Mouse (Mus musculus) embryonic facial prominence, embryonic 12.5 days (tissue): ENCODE data around the gene Rhno1. TPM values are rescaled to one million over a fixed set of nuclear protein-coding genes. Genes with fewer than 3 reads are reported as not detected.
A peak's percentile ranks its signal among the peaks of the same experiment; 100 is the strongest.

ENCODE experiments used
- ATAC-seq: fragments of 200-750 bp; cut with Nextera tagmentation; 2 replicates; pipeline ENCODE4 v1.8.0; 2017; ENCODE audit not compliant: insufficient number of reproducible peaks, insufficient read depth, low FRiP score, low TSS enrichment
- H3K27ac ChIP-seq: fragments of 300-500 bp; sonication (generic); 2 replicates; pipeline ENCODE4 v1.5.1; 2016; ENCODE audit warnings: mild to moderate bottlenecking
- H3K27me3 ChIP-seq: fragments of 300-500 bp; sonication (generic); 2 replicates; pipeline ENCODE4 v1.6.1; 2016; ENCODE audit warnings: mild to moderate bottlenecking, moderate library complexity
- H3K36me3 ChIP-seq: fragments of 300-500 bp; sonication (generic); 2 replicates; pipeline ENCODE4 v1.6.1; 2016; ENCODE audit warnings: mild to moderate bottlenecking
- H3K4me1 ChIP-seq: fragments of 300-500 bp; sonication (generic); 2 replicates; pipeline ENCODE4 v1.6.1; 2016
- H3K4me2 ChIP-seq: fragments of 300-500 bp; sonication (generic); replicated peaks from 2 replicates; pipeline ENCODE4 v1.6.1; 2016; ENCODE audit warnings: mild to moderate bottlenecking, moderate library complexity
- H3K4me3 ChIP-seq: fragments of 300-500 bp; sonication (generic); 2 replicates; pipeline ENCODE4 v1.5.1; 2016; ENCODE audit warnings: mild to moderate bottlenecking
- H3K9ac ChIP-seq: fragments of 300-500 bp; sonication (generic); 2 replicates; pipeline ENCODE4 v1.6.1; 2016; ENCODE audit warnings: mild to moderate bottlenecking, moderate library complexity
- H3K9me3 ChIP-seq: fragments of 300-500 bp; sonication (generic); 2 replicates; pipeline ENCODE4 v1.6.1; 2016; ENCODE audit warnings: mild to moderate bottlenecking, moderate library complexity
- WGBS: fragments of 180-500 bp; shearing (Covaris S2); methylation state at CpG from one replicate; pipeline ENCODE4 v1.1.7; 2016; 5-methylcytosine and 5-hydroxymethylcytosine counted together
- polyA plus RNA-seq: library from polyadenylated mRNA; unstranded; fragments of >200 nt; fragmentation: Nextera tagmentation; extraction: Ambion mirVana; gene quantifications from 2 replicates; pipeline ENCODE4 v1.2.1, GENCODE M21; 2016

The Rhno1 gene
- 160 and 166 TPM in 2 replicates for polyA plus RNA-seq

- no peaks in the 10 kb centered on the region for H3K9me3 ChIP-seq
- H3K9ac ChIP-seq, result peak within 1 kb of the TSS; percentile 81
- peak within 1 kb of the TSS; percentile 92 for H3K4me2 ChIP-seq
- peaks cover 34% of the 10 kb centered on the region for H3K36me3 ChIP-seq
- peak within 1 kb of the TSS; percentile 95 for H3K27ac ChIP-seq
- H3K27me3 ChIP-seq, result no peaks in the 10 kb centered on the region
- peaks cover 19% of the 10 kb centered on the region for H3K4me1 ChIP-seq
- WGBS, result under 1% methylated on average over 74 of the region's 76 CpGs
- peak; percentile 92 for ATAC-seq
- peak within 1 kb of the TSS; percentile 90 for H3K4me3 ChIP-seq
Measured at GRCm38 (mm10) chr6:128362381-128363006, at the start of gene Rhno1, which contains the start of gene Foxm1. Rhno1 (minus strand) TSS chr6:128362911. Foxm1 (plus strand) TSS chr6:128362967.

- Histone ChIP-seq H3K9me3 (no peaks in the 10 kb centered on the region), H3K4me1 (no peaks in the 10 kb centered on the region), H3K27me3 (no peaks in the 10 kb centered on the region), H3K36me3 (peaks cover 59% of the 10 kb centered on the region), H3K27ac (no peak overlapping the region), H3K4me3 (no peak overlapping the region), H3K9ac (no peak overlapping the region), H3K4me2 (no peak overlapping the region)
- WGBS, result 16% methylated on average over 3 of the region's 3 CpGs
- no peak for ATAC-seq
Measured at GRCm38 (mm10) chr6:128411115-128411514, 48.4 kb upstream of the Rhno1 start.

- Histone ChIP-seq H3K4me1 (no peaks in the 10 kb centered on the region), H3K9me3 (no peaks in the 10 kb centered on the region), H3K4me3 (no peak overlapping the region), H3K27ac (no peak overlapping the region), H3K4me2 (no peak overlapping the region), H3K9ac (no peak overlapping the region), H3K36me3 (peaks cover 54% of the 10 kb centered on the region), H3K27me3 (no peaks in the 10 kb centered on the region)
- 94% methylated on average over 13 of the region's 13 CpGs for WGBS
- no peak for ATAC-seq
Measured at GRCm38 (mm10) chr6:128410305-128410704, 47.6 kb upstream of the Rhno1 start.

- WGBS, result 86% methylated on average over 7 of the region's 7 CpGs
- no peak overlapping the region for H3K4me2 ChIP-seq
- H3K27me3 ChIP-seq, result no peaks in the 10 kb centered on the region
- no peak overlapping the region for H3K4me3 ChIP-seq
- H3K9ac ChIP-seq, result no peak overlapping the region
- H3K9me3 ChIP-seq, result no peaks in the 10 kb centered on the region
- no peaks in the 10 kb centered on the region for H3K4me1 ChIP-seq
- ATAC-seq, result no peak
- H3K27ac ChIP-seq, result no peak overlapping the region
- peaks cover 54% of the 10 kb centered on the region for H3K36me3 ChIP-seq
Measured at GRCm38 (mm10) chr6:128408544-128409125, 45.9 kb upstream of the Rhno1 start.

- Histone ChIP-seq H3K9ac (no peak overlapping the region), H3K36me3 (peaks cover 24% of the 10 kb centered on the region), H3K27me3 (no peaks in the 10 kb centered on the region), H3K4me2 (no peak overlapping the region), H3K4me1 (no peaks in the 10 kb centered on the region), H3K4me3 (no peak overlapping the region), H3K27ac (no peak overlapping the region), H3K9me3 (no peaks in the 10 kb centered on the region)
- no peak for ATAC-seq
- whole genome bisulfite sequencing, result 56% methylated on average over 5 of the region's 5 CpGs
Measured at GRCm38 (mm10) chr6:128404708-128405107, 42.0 kb upstream of the Rhno1 start.

- Histone ChIP-seq H3K4me2 (peak overlapping the region; percentile 33), H3K36me3 (no peaks in the 10 kb centered on the region), H3K4me1 (0 out of 2 replicates have a peak, but pooled peaks cover 4% of the 10 kb centered on the region), H3K9me3 (no peaks in the 10 kb centered on the region), H3K27ac (peak overlapping the region; percentile 23; the same call in 1 of the 2 replicates), H3K9ac (peak overlapping the region; percentile 16; the same call in 1 of the 2 replicates), H3K4me3 (no peak overlapping the region), H3K27me3 (no peaks in the 10 kb centered on the region)
- peak; percentile 80 for ATAC-seq
- 34% methylated on average over 16 of the region's 21 CpGs for WGBS
Measured at GRCm38 (mm10) chr6:128399421-128400185, 36.9 kb upstream of the Rhno1 start.

GRCm38 (mm10) chr6:128398996-128399395, 36.3 kb upstream of the Rhno1 start, which contains the start of gene Nrip2:
Nrip2 (plus strand) TSS chr6:128399296.
- H3K4me3 ChIP-seq, result no peak within 1 kb of the TSS
- peak within 1 kb of the TSS; percentile 16; the same call in 1 of the 2 replicates for H3K9ac ChIP-seq
- H3K27me3 ChIP-seq, result no peaks in the 10 kb centered on the region
- 0 out of 2 replicates have a peak, but pooled peaks cover 4% of the 10 kb centered on the region for H3K4me1 ChIP-seq
- no peaks in the 10 kb centered on the region for H3K36me3 ChIP-seq
- 70% methylated on average over 3 of the region's 3 CpGs for WGBS
- H3K4me2 ChIP-seq, result peak within 1 kb of the TSS; percentile 33
- no peaks in the 10 kb centered on the region for H3K9me3 ChIP-seq
- no peak for ATAC-seq
- peak within 1 kb of the TSS; percentile 23; the same call in 1 of the 2 replicates for H3K27ac ChIP-seq

- H3K27me3 ChIP-seq, result no peaks in the 10 kb centered on the region
- no peaks in the 10 kb centered on the region for H3K9me3 ChIP-seq
- 0 out of 2 replicates have a peak, but pooled peaks cover 4% of the 10 kb centered on the region for H3K4me1 ChIP-seq
- no peak overlapping the region for H3K4me3 ChIP-seq
- 74% methylated on average over 7 of the region's 7 CpGs for WGBS
- no peaks in the 10 kb centered on the region for H3K36me3 ChIP-seq
- H3K4me2 ChIP-seq, result no peak overlapping the region
- ATAC-seq, result no peak
- no peak overlapping the region for H3K9ac ChIP-seq
- H3K27ac ChIP-seq, result no peak overlapping the region
Measured at GRCm38 (mm10) chr6:128397574-128398261, 35.0 kb upstream of the Rhno1 start.

GRCm38 (mm10) chr6:128390683-128391082, 28.0 kb upstream of the Rhno1 start:
- Histone ChIP-seq H3K27ac (no peak overlapping the region), H3K9ac (no peak overlapping the region), H3K27me3 (no peaks in the 10 kb centered on the region), H3K36me3 (no peaks in the 10 kb centered on the region), H3K9me3 (no peaks in the 10 kb centered on the region), H3K4me1 (no peaks in the 10 kb centered on the region), H3K4me2 (no peak overlapping the region), H3K4me3 (no peak overlapping the region)
- WGBS, result 55% methylated on average over 1 of the region's 1 CpGs
- no peak for ATAC-seq

- ATAC-seq, result no peak
- Histone ChIP-seq H3K36me3 (no peaks in the 10 kb centered on the region), H3K9ac (no peak overlapping the region), H3K27me3 (no peaks in the 10 kb centered on the region), H3K4me2 (no peak overlapping the region), H3K4me1 (no peaks in the 10 kb centered on the region), H3K27ac (no peak overlapping the region), H3K9me3 (no peaks in the 10 kb centered on the region), H3K4me3 (no peak overlapping the region)
- WGBS, result 74% methylated on average over 1 of the region's 1 CpGs
Measured at GRCm38 (mm10) chr6:128389185-128389584, 26.5 kb upstream of the Rhno1 start.

GRCm38 (mm10) chr6:128385026-128385425, 22.3 kb upstream of the Rhno1 start:
- no peaks in the 10 kb centered on the region for H3K27me3 ChIP-seq
- no peaks in the 10 kb centered on the region for H3K36me3 ChIP-seq
- no peaks in the 10 kb centered on the region for H3K4me1 ChIP-seq
- no peak for ATAC-seq
- H3K9me3 ChIP-seq, result no peaks in the 10 kb centered on the region
- no peak overlapping the region for H3K4me3 ChIP-seq
- H3K9ac ChIP-seq, result no peak overlapping the region
- H3K27ac ChIP-seq, result no peak overlapping the region
- 77% methylated on average over 1 of the region's 1 CpGs for WGBS
- H3K4me2 ChIP-seq, result no peak overlapping the region
